Mouse (Mus musculus) liver, postnatal 0 days (tissue): ENCODE data around the gene Gm20388. TPM values are rescaled to one million over a fixed set of nuclear protein-coding genes. Genes with fewer than 3 reads are reported as not detected.
A peak's percentile ranks its signal among the peaks of the same experiment; 100 is the strongest.

Experiments used
- ATAC-seq: fragments of 200-750 bp; cut with Nextera tagmentation; 2 replicates; pipeline ENCODE4 v1.8.0; 2017; ENCODE audit warnings: mild to moderate bottlenecking, moderate library complexity
- DNase-seq: peaks from one replicate; pipeline ENCODE4 v3.0.0-alpha.2; 2016
- H3K27ac ChIP-seq: fragments of 300-500 bp; sonication (generic); 2 replicates; pipeline ENCODE4 v1.5.1; 2014; ENCODE audit warnings: antibody characterized with exemption, moderate library complexity, mild to moderate bottlenecking, low read depth
- H3K27me3 ChIP-seq: fragments of 300-500 bp; sonication (generic); 2 replicates; pipeline ENCODE4 v1.6.1; 2014; ENCODE audit warnings: low read length, control low read depth, mixed read lengths; ENCODE audit not compliant: insufficient read depth
- H3K36me3 ChIP-seq: fragments of 300-500 bp; sonication (generic); replicated peaks from 2 replicates; pipeline ENCODE4 v1.6.1; 2014; ENCODE audit warnings: mild to moderate bottlenecking, control low read depth, low read length, moderate library complexity, mixed read lengths; ENCODE audit not compliant: insufficient read depth
- H3K4me1 ChIP-seq: fragments of 300-500 bp; sonication (generic); 2 replicates; pipeline ENCODE4 v1.6.1; 2014; ENCODE audit warnings: antibody characterized with exemption, mild to moderate bottlenecking, control low read depth; ENCODE audit not compliant: insufficient read depth
- H3K4me2 ChIP-seq: fragments of 300-500 bp; sonication (generic); 2 replicates; pipeline ENCODE4 v1.6.1; 2014; ENCODE audit warnings: low read depth, mild to moderate bottlenecking, low read length, moderate library complexity, mixed read lengths
- H3K4me3 ChIP-seq: fragments of 300-500 bp; sonication (generic); 2 replicates; pipeline ENCODE4 v1.5.1; 2014; ENCODE audit warnings: low read depth, low read length
- H3K9ac ChIP-seq: fragments of 300-500 bp; sonication (generic); replicated peaks from 2 replicates; pipeline ENCODE4 v1.6.1; 2014; ENCODE audit warnings: mild to moderate bottlenecking, moderate library complexity
- H3K9me3 ChIP-seq: fragments of 300-500 bp; sonication (generic); 2 replicates; pipeline ENCODE4 v1.6.1; 2016; ENCODE audit warnings: mild to moderate bottlenecking, control low read depth, low read length, mixed read lengths
- CTCF ChIP-seq: sonication (generic); IDR thresholded peaks from 2 replicates; pipeline ENCODE4 v1.5.1; 2016; ENCODE audit warnings: antibody characterized with exemption, low read depth
- EP300 ChIP-seq: IDR thresholded peaks from 2 replicates; pipeline ENCODE4 v1.6.1; 2016; ENCODE audit warnings: antibody characterized with exemption, low read depth, mild to moderate bottlenecking
- WGBS: fragments of 180-500 bp; shearing (Covaris S2); extraction: QIAGEN DNeasy Blood & Tissue Kit; methylation state at CpG from one replicate; pipeline ENCODE4 v1.1.7; 2014; ENCODE audit not compliant: insufficient replicate concordance; 5-methylcytosine and 5-hydroxymethylcytosine counted together
- polyA plus RNA-seq: library from polyadenylated mRNA; unstranded; fragments of >200 nt; fragmentation: Nextera tagmentation; extraction: Ambion mirVana; gene quantifications from 2 replicates; pipeline ENCODE4 v1.2.1, GENCODE M21; 2015

The Gm20388 gene
- polyA plus RNA-seq, 1 experiment from 2014 or later = not detected

DNA sequence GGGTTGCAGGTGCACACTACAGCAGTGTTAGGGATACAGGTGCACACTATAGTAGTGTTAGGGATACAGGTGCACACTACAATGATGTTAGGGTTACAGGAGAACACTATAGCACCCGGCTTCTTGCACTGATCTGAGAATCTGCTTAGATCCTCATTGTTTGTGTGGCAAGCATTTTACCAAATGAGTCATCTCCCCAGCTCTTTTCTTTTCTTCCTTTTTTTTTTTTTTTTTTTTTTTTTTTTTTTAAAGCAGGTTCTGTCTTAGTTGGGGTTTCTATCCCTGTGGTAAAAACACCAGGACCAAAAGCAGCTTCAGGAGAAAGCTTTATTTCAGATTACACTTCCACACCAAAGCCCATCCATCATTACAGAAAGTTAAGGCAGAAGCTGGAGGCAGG lies 3893.0 kb downstream of the Gm20388 start:
- no peak overlapping the region for H3K4me2 ChIP-seq
- H3K9ac ChIP-seq = no peak overlapping the region
- WGBS = 50% methylated on average over 1 of the region's 1 CpGs
- DNase-seq (no peak), ATAC-seq (no peak)
- no peaks in the 10 kb centered on the region for H3K36me3 ChIP-seq
- H3K4me3 ChIP-seq = no peak overlapping the region
- no peaks in the 10 kb centered on the region for H3K27me3 ChIP-seq
- H3K9me3 ChIP-seq = no peaks in the 10 kb centered on the region
- H3K4me1 ChIP-seq = peaks cover 26% of the 10 kb centered on the region
- no peak overlapping the region for H3K27ac ChIP-seq
- TF ChIP-seq CTCF (no peak), EP300 (no peak)

DNA sequence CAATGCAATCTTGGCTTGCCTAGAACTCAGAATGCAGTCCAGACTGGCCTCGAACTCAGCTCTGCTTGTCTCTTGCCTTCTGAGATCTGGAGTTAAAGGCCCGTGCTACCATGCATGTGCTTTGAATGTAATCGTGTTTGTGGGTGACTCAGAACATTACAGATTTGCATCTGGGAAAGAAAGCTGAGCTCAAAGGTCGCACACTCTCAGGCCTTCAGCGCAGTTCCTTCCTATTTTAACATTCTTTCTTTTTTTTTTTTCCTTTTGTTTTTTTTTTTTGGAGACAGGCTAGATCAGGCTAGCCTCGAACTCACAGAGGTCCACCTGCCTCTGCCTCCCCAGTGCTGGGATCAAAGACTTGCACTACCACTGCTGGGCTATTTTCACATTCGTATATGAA lies 3893.9 kb downstream of the Gm20388 start:
- WGBS = 76% methylated on average over 7 of the region's 7 CpGs

DNA sequence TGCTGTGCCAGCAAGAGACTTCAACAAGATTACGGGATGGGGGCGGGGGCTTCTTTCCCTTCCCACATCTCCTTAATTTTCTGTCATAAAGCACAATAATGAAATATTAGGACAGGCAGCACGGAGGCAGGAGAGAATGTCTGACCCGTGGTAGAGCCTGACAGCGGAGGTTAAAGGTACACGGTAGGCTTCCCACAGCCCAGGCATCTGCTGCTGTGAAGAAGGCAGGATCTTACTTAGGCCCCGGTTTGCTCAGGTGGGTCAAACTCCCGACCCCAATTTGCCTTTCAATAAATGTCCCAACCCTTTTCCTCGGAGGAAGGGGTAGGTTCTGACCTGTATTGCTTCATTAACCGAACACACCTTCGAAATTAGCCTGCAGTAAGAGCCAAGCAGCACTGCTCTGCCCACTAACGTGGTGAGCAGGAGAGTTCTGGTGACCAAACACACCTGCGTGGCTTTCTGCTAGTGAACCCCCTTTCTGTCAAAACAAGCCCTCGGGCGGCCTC lies 3894.6 kb downstream of the Gm20388 start:
- TF ChIP-seq CTCF (no peak), EP300 (no peak)
- DNase-seq = no peak
- H3K4me1 ChIP-seq = peaks cover 24% of the 10 kb centered on the region
- WGBS = 22% methylated on average over 15 of the region's 15 CpGs
- ATAC-seq = peak; percentile 8; the same call in 1 of the 2 replicates
- peak overlapping the region; percentile 83 for H3K4me2 ChIP-seq
- H3K36me3 ChIP-seq = no peaks in the 10 kb centered on the region
- H3K27ac ChIP-seq = peak overlapping the region; percentile 80
- H3K27me3 ChIP-seq = no peaks in the 10 kb centered on the region
- H3K9ac ChIP-seq = peak overlapping the region; percentile 85
- H3K4me3 ChIP-seq = peak overlapping the region; percentile 79
- no peaks in the 10 kb centered on the region for H3K9me3 ChIP-seq

More for the DNA sequence above, 3893.9 kb downstream of the Gm20388 start:
- no peak overlapping the region for H3K4me3 ChIP-seq
- H3K4me2 ChIP-seq = no peak overlapping the region
- ATAC-seq = no peak
- no peak overlapping the region for H3K27ac ChIP-seq
- H3K27me3 ChIP-seq = no peaks in the 10 kb centered on the region
- DNase-seq = no peak
- H3K36me3 ChIP-seq = no peaks in the 10 kb centered on the region
- peaks cover 27% of the 10 kb centered on the region for H3K4me1 ChIP-seq
- TF ChIP-seq EP300 (no peak), CTCF (no peak)
- H3K9me3 ChIP-seq = no peaks in the 10 kb centered on the region
- H3K9ac ChIP-seq = no peak overlapping the region

DNA sequence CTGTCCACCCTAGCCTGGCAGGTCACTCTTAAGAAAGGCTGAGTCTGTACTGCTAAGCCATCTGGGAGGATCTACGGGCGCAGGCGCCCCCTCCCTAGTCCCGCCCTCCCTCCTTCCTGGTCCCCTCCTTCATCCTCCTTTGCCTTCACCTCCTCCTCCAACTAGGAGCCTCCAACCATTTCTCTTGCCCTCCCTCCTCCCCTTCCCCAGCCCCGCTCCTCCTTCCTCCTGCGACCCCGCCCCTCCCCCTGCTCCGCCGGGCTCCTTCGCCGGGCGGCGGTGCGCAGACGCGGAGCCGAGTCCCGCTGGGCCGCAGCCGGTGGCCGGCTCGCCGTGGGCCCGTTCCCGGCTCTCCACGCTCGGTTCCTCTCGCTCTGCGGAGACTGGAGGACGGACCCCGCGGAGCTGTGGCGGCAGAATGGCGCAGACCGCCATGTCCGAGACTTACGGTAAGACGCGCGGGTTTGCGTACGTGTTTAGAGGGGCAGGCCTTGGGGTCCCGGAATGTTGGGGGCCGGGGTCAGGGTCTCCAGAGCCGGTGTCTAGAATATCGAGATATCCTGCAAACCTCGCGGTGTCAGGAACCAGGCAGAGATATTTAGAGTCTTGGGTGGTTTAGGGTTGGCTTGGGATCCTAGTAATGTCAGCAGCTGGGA lies 3895.2 kb downstream of the Gm20388 start, which contains the start of gene Rab4a:
TSS of gene Rab4a (plus strand) at position 268 of the 656 bp plus-strand sequence.
- TF ChIP-seq CTCF (no peak), EP300 (no peak)
- Histone ChIP-seq H3K4me3 (peak within 1 kb of the TSS; percentile 79), H3K9ac (peak within 1 kb of the TSS; percentile 85), H3K4me2 (peak within 1 kb of the TSS; percentile 83), H3K27ac (peak within 1 kb of the TSS; percentile 80), H3K36me3 (no peaks in the 10 kb centered on the region), H3K9me3 (no peaks in the 10 kb centered on the region), H3K4me1 (peaks cover 26% of the 10 kb centered on the region), H3K27me3 (no peaks in the 10 kb centered on the region)
- peak; percentile 73 for ATAC-seq
- WGBS = under 1% methylated on average over 46 of the region's 48 CpGs
- DNase-seq = peak; percentile 79

DNA sequence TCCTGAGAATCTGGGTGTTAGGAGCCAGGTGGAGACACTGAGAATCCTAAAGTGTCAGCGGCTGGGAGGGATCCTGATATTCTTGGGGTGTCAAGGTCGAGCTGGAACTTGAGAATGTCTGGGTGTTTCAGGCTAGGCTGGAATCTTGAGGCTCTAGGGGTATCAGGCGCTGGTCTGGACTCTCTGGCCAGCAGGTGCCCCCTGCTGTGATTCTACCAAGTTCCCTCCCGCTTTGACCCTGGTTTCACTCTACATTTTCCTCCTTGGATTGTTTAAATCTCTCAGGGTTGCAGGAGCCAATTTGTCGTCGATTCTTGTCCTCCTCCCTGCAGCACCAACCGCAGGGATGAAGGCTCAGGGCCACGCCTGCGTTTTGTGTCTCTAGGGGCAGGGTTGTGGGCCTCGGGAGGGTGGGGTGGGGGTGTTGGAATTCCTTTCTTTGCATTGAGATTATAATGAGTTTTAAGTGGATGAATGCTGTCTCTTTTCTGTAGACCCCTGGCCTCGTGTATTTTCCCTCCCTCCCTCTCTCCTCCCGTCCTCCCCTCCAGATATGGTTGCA lies 3895.8 kb downstream of the Gm20388 start:
- Histone ChIP-seq H3K27ac (peak overlapping the region; percentile 80), H3K36me3 (no peaks in the 10 kb centered on the region), H3K9ac (peak overlapping the region; percentile 85), H3K4me3 (peak overlapping the region; percentile 79), H3K9me3 (no peaks in the 10 kb centered on the region), H3K27me3 (no peaks in the 10 kb centered on the region), H3K4me2 (peak overlapping the region; percentile 83), H3K4me1 (peaks cover 26% of the 10 kb centered on the region)
- DNase-seq (no peak), ATAC-seq (0 out of 2 replicates have a peak, but pooled peaks have one; percentile 18)
- TF ChIP-seq EP300 (no peak), CTCF (no peak)
- 3% methylated on average over 12 of the region's 12 CpGs for WGBS

DNA sequence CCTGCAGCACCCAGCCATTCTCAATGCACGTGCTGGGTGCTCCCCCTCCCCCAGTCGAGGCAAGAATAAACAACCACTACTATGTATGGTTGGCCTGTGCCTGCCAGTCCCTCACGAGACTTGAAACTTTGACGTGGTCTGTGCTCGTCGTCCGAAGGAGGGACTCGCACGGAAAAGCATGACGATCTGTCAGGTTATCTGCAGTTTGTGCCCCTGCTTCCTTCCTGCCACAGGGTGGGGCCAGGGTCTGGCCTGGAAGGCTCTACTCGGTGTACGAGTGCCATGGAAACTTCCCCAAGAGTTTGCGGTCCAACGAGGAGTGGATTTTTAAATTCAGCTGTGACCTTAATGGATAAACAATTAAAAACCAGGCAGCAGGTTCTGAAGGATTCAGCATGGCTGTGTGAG lies 3896.4 kb downstream of the Gm20388 start:
- Histone ChIP-seq H3K27ac (peak overlapping the region; percentile 23; the same call in 1 of the 2 replicates), H3K9me3 (no peaks in the 10 kb centered on the region), H3K36me3 (no peaks in the 10 kb centered on the region), H3K4me2 (peak overlapping the region; percentile 83), H3K4me3 (peak overlapping the region; percentile 79), H3K27me3 (no peaks in the 10 kb centered on the region), H3K4me1 (peaks cover 26% of the 10 kb centered on the region), H3K9ac (peak overlapping the region; percentile 85)
- under 1% methylated on average over 14 of the region's 14 CpGs for WGBS
- DNase-seq = peak; percentile 47
- TF ChIP-seq CTCF (0 out of 2 replicates have a peak, but pooled peaks have one; percentile 15), EP300 (peak; percentile 31; the same call in 1 of the 2 replicates)
- peak; percentile 75 for ATAC-seq
